In the genomic region with DNA sequence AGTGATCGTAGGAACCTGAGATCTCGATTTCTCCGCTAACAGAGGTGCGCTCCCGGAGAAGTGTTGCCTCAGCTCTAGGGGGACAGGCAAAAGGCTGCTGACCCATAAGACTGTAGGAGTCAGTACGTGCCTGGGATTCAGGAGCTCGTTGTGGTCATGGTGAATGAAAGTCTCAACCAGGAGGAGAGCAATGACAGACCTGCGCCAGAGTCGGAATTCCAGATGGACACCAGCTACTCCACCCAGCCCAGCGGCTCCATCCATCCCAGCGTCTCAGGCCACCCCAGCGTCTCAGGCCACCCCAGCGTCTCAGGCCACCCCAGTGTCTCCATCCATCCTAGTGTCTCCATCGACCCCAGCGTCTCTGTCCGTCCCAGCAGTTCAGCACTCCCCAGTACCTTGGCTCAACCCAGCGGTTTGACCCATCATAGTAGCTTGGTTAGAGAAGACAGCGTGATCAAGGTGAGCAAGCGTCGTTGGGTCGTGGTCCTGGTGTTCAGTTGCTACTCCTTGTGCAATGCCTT, we compare ENCODE assay signal across 9 mouse cellular contexts. TPM values are rescaled to one million over a fixed set of nuclear protein-coding genes. Genes with fewer than 3 reads are reported as not detected.
DNase-seq lines count a peak whose midpoint lies in the region; ATAC-seq and TF ChIP-seq lines count a peak whose summit lies in the region.
"Had no signal": no experiment of that assay in that cellular context is flagged by ENCODE, and none has a peak within 500 bp of the region (broad histone marks: within the 10 kb centered on the region; RNA-seq: fewer than 3 reads in every experiment).

No protein-coding gene starts in this region.

- peak overlapping the region; percentile 78 for H3K9ac ChIP-seq in heart, embryonic 14.5 days (ENCODE audit: low read length)
- H3K9ac ChIP-seq in midbrain, embryonic 11.5 days (ENCODE audit: low read length), result peak overlapping the region; percentile 52

- H3K27ac ChIP-seq in heart, embryonic 14.5 days (replicated peaks in 1 of 2; ENCODE audit: control insufficient read depth in 1 of 2, insufficient read depth in 1 of 2, low read depth in 2 of 2, low read length in 2 of 2), result peak overlapping the region; percentile 68 to 83; a peak in 3 of 4 replicates
- H3K27ac ChIP-seq in bone marrow macrophage, adult 2 months (ENCODE audit: insufficient read depth, low read depth, low read length), result no peak overlapping the region
- no peak overlapping the region; the same call in 1 of the 2 replicates for H3K27ac ChIP-seq in hindbrain, embryonic 10.5 days
- no peak overlapping the region for H3K27ac ChIP-seq in midbrain, embryonic 11.5 days (ENCODE audit: low read depth, low read length)

- ATAC-seq in heart, embryonic 14.5 days (ENCODE audit: insufficient number of reproducible peaks, insufficient read depth, low FRiP score, low read depth), result no peak; the same call in 1 of the 2 replicates
- ATAC-seq in midbrain, embryonic 11.5 days (ENCODE audit: low FRiP score), result peak; percentile 57

- H3K4me1 ChIP-seq in heart, embryonic 14.5 days (ENCODE audit: control insufficient read depth in 2 of 2, insufficient read depth in 2 of 2, low read length in 2 of 2), result peaks cover 7 to 10% of the 10 kb centered on the region in 2 experiments
- no peaks in the 10 kb centered on the region for H3K4me1 ChIP-seq in bone marrow macrophage, adult 2 months (ENCODE audit: control insufficient read depth, insufficient read depth, low read length)
- peaks cover 15% of the 10 kb centered on the region for H3K4me1 ChIP-seq in hindbrain, embryonic 10.5 days (replicated peaks)
- no peaks in the 10 kb centered on the region; the same call in 1 of the 2 replicates for H3K4me1 ChIP-seq in midbrain, embryonic 11.5 days (ENCODE audit: control insufficient read depth, insufficient read depth, low read length)

- H3K9me3 ChIP-seq in heart, embryonic 14.5 days (ENCODE audit: control insufficient read depth, low read length), result no peaks in the 10 kb centered on the region
- no peaks in the 10 kb centered on the region for H3K9me3 ChIP-seq in hindbrain, embryonic 10.5 days
- no peaks in the 10 kb centered on the region for H3K9me3 ChIP-seq in midbrain, embryonic 11.5 days (ENCODE audit: control insufficient read depth, low read length)

- DNase-seq in heart, postnatal 36 days, result no peak
- no peak for DNase-seq in hindbrain, embryonic 10.5 days (ENCODE audit: low spot score)
- peak; percentile 90 for DNase-seq in midbrain, embryonic 11.5 days (ENCODE audit: low spot score, missing footprints)
- DNase-seq in urinary bladder, adult 2 months (ENCODE audit: low spot score), result no peak
- no peak for DNase-seq in gastrocnemius, adult 18-20 months (ENCODE audit: low spot score)
- no peak for DNase-seq in embryo, embryonic 10 days (ENCODE audit: low spot score)

- intact Hi-C loops in heart, postnatal 36 days (cut with DNase I), result loop anchor here (5.0 kb wide), 1 partner anchor 331 kb away; a partner anchor contains a TSS

- 17% methylated on average over 21 of the region's 21 CpGs for WGBS in heart, embryonic 14.5 days
- WGBS in hindbrain, embryonic 10.5 days, result 20% methylated on average over 21 of the region's 21 CpGs
- 20% methylated on average over 21 of the region's 21 CpGs for WGBS in midbrain, embryonic 11.5 days

- no peak for TF ChIP-seq POLR2A in bone marrow macrophage, adult 2 months (IDR thresholded peaks at IDR 0.05; ENCODE audit: borderline replicate concordance, low read depth, low read length)

- H3K4me3 ChIP-seq in heart, embryonic 14.5 days (ENCODE audit: control insufficient read depth in 1 of 2, insufficient read depth in 1 of 2, low read depth in 1 of 2, low read length in 2 of 2), result peak overlapping the region; percentile 59 to 73
- H3K4me3 ChIP-seq in bone marrow macrophage, adult 2 months (ENCODE audit: insufficient read depth, low read length), result peak overlapping the region; percentile 54
- H3K4me3 ChIP-seq in hindbrain, embryonic 10.5 days, result peak overlapping the region; percentile 61
- H3K4me3 ChIP-seq in midbrain, embryonic 11.5 days (ENCODE audit: low read depth, low read length), result peak overlapping the region; percentile 40

- TF ChIP-seq CTCF in bone marrow macrophage, adult 2 months (IDR thresholded peaks at IDR 0.05; ENCODE audit: low read depth, low read length), result no peak

- no peaks in the 10 kb centered on the region; the same call in none of the 2 replicates for H3K27me3 ChIP-seq in heart, embryonic 14.5 days (ENCODE audit: control insufficient read depth, insufficient read depth, low read length)
- peaks cover 31% of the 10 kb centered on the region for H3K27me3 ChIP-seq in hindbrain, embryonic 10.5 days (ENCODE audit: insufficient read depth, poor library complexity, severe bottlenecking)
- peaks cover 11% of the 10 kb centered on the region for H3K27me3 ChIP-seq in midbrain, embryonic 11.5 days (ENCODE audit: control insufficient read depth, insufficient read depth, low read length)

- peak overlapping the region; percentile 97 for H3K4me2 ChIP-seq in heart, embryonic 14.5 days (ENCODE audit: low read length)
- H3K4me2 ChIP-seq in midbrain, embryonic 11.5 days, result peak overlapping the region; percentile 90

- H3K36me3 ChIP-seq in heart, embryonic 14.5 days (ENCODE audit: control insufficient read depth, insufficient read depth, low read length), result no peaks in the 10 kb centered on the region
- H3K36me3 ChIP-seq in hindbrain, embryonic 10.5 days, result no peaks in the 10 kb centered on the region
- H3K36me3 ChIP-seq in midbrain, embryonic 11.5 days (ENCODE audit: control insufficient read depth, insufficient read depth, low read length), result no peaks in the 10 kb centered on the region

RNA-seq across cellular contexts. Expression of a gene that starts 0.4 kb away (rescaled TPM):
- polyA plus RNA-seq in heart, embryonic 14.5 days (2014; fragmentation: Nextera tagmentation; extraction: Ambion mirVana), result 7.8 TPM in 2 replicates
- 1 to 10 TPM; 2.3 to 3.1 TPM for total RNA-seq in heart, postnatal 36 days (2021)
- polyA plus RNA-seq in bone marrow macrophage, adult 2 months (2012; ENCODE audit: insufficient read depth, insufficient read length, missing spikeins), result not detected in 2 replicates
- 0.90 and 1.0 TPM in 2 replicates for polyA plus RNA-seq in hindbrain, embryonic 10.5 days (2016; fragmentation: Nextera tagmentation; extraction: Ambion mirVana)
- polyA plus RNA-seq in midbrain, embryonic 11.5 days (2014; fragmentation: Nextera tagmentation; extraction: Ambion mirVana), result 1.3 and 1.7 TPM in 2 replicates
- 5.9 and 6.0 TPM in 2 replicates for polyA plus RNA-seq in urinary bladder, adult 2 months (2012; rRNA removed)
- under 1 TPM; 0.21 to 0.38 TPM for total RNA-seq in gastrocnemius, adult 18-20 months (2021)
- total RNA-seq: MEL had no signal

Comparison
In these comparisons a context has a peak if more than half of its experiments do, and no peak if none do; other contexts are left out.
1. H3K27ac ChIP-seq: peak in heart, embryonic 14.5 days (2 of 2); none in bone marrow macrophage, adult 2 months (single experiment), hindbrain, embryonic 10.5 days (single experiment) and midbrain, embryonic 11.5 days (single experiment).
2. Peak in every context shown above with its lines, with median percentiles within 50 percentile points of each other: H3K4me3 ChIP-seq.